Mouse (Mus musculus) kidney, adult 2 months (tissue): ENCODE measurements around the gene Atp8b3.
A peak's percentile ranks its signal among the peaks of the same experiment; 100 is the strongest.

Experiments
- CTCF ChIP-seq: fragments of 200-500 bp; conservative IDR thresholded peaks from 2 replicates; pipeline ENCODE4 v1.5.1; 2011; ENCODE audit warnings: low read depth, mild to moderate bottlenecking, control low read depth, low read length, moderate library complexity, mixed read lengths; ENCODE audit not compliant: insufficient read depth, insufficient read length
- POLR2A ChIP-seq: fragments of 200-500 bp; IDR thresholded peaks from one replicate; pipeline ENCODE4 v1.6.1; 2011; ENCODE audit warnings: low read depth, low read length, control low read depth

GRCm38 (mm10) chr10:80561116-80561944, 22.4 kb upstream of the Atp8b3 start, which contains the start of gene Rexo1:
- TF ChIP-seq CTCF (peak; percentile 79), POLR2A (no peak)
